Mouse (Mus musculus) cerebellum, postnatal 36 days (tissue): ENCODE data around the gene Izumo1.
"Not testable (repeated sequence)": the region's sequence is repeated elsewhere in the genome, so short reads cannot be mapped to it uniquely, and the experiment has no call there.

ENCODE experiments used
- DNase-seq, 2 experiments: peaks; one replicate each; pipeline ENCODE4 v3.0.0; 2021 to 2022; ENCODE audit warnings: mixed read lengths in 2 of 2

The Izumo1 gene

GRCm38 (mm10) chr7:45643441-45644178, 22.0 kb downstream of the Izumo1 start:
- peak; percentile 99 to 100 for DNase-seq

- DNase-seq, result peak; percentile 57 to 62
Measured at GRCm38 (mm10) chr7:45644183-45644582, 22.6 kb downstream of the Izumo1 start.

GRCm38 (mm10) chr7:45644872-45645590, 23.4 kb downstream of the Izumo1 start:
- DNase-seq, result no peak

- DNase-seq, result no peak
Measured at GRCm38 (mm10) chr7:45645591-45645971, 24.0 kb downstream of the Izumo1 start.

- no peak for DNase-seq
Measured at GRCm38 (mm10) chr7:45646671-45647070, 25.1 kb downstream of the Izumo1 start.

- DNase-seq, result no peak
Measured at GRCm38 (mm10) chr7:45649351-45649750, 27.7 kb downstream of the Izumo1 start.

- not testable (repeated sequence) for DNase-seq
Measured at GRCm38 (mm10) chr7:45650484-45650883, 28.9 kb downstream of the Izumo1 start.

GRCm38 (mm10) chr7:45654424-45655047, 32.9 kb downstream of the Izumo1 start:
- no peak for DNase-seq

- DNase-seq, result no peak
Measured at GRCm38 (mm10) chr7:45660746-45661478, 39.3 kb downstream of the Izumo1 start.

GRCm38 (mm10) chr7:45661702-45662101, 40.1 kb downstream of the Izumo1 start:
- DNase-seq, result not testable (repeated sequence)

- DNase-seq, result no peak
Measured at GRCm38 (mm10) chr7:45665303-45666138, 43.9 kb downstream of the Izumo1 start.

- DNase-seq, result no peak
Measured at GRCm38 (mm10) chr7:45666161-45666560, 44.5 kb downstream of the Izumo1 start, which contains the start of gene Fut2. Gene Fut2 (minus strand): TSS chr7:45666394.

GRCm38 (mm10) chr7:45667761-45668160, 46.1 kb downstream of the Izumo1 start:
- DNase-seq, result no peak

GRCm38 (mm10) chr7:45668921-45669320, 47.3 kb downstream of the Izumo1 start:
- no peak for DNase-seq

- DNase-seq, result no peak
Measured at GRCm38 (mm10) chr7:45677627-45678295, 56.1 kb downstream of the Izumo1 start.
